Mouse (Mus musculus) liver, embryonic 15.5 days (tissue): ENCODE measurements around the gene Rasa3. TPM values are rescaled to one million over a fixed set of nuclear protein-coding genes. Genes with fewer than 3 reads are reported as not detected.

ENCODE experiments used
- ATAC-seq: fragments of 200-750 bp; cut with Nextera tagmentation; 2 replicates; pipeline ENCODE4 v1.8.0; 2017; ENCODE audit warnings: moderate number of reproducible peaks, mild to moderate bottlenecking, moderate library complexity; ENCODE audit not compliant: insufficient read depth
- H3K27ac ChIP-seq: fragments of 300-500 bp; sonication (generic); replicated peaks from 2 replicates; pipeline ENCODE4 v1.5.1; 2015; ENCODE audit warnings: mild to moderate bottlenecking, inconsistent platforms
- H3K27me3 ChIP-seq: fragments of 300-500 bp; sonication (generic); 2 replicates; pipeline ENCODE4 v1.6.1; 2015; ENCODE audit warnings: mild to moderate bottlenecking, inconsistent platforms
- H3K36me3 ChIP-seq: fragments of 300-500 bp; sonication (generic); replicated peaks from 2 replicates; pipeline ENCODE4 v1.6.1; 2015; ENCODE audit warnings: moderate library complexity, mild to moderate bottlenecking, inconsistent platforms
- H3K4me1 ChIP-seq: fragments of 300-500 bp; sonication (generic); replicated peaks from 2 replicates; pipeline ENCODE4 v1.6.1; 2015; ENCODE audit warnings: inconsistent platforms
- H3K4me2 ChIP-seq: fragments of 300-500 bp; sonication (generic); 2 replicates; pipeline ENCODE4 v1.6.1; 2015; ENCODE audit warnings: moderate library complexity, mild to moderate bottlenecking, inconsistent platforms
- H3K4me3 ChIP-seq: fragments of 300-500 bp; sonication (generic); replicated peaks from 2 replicates; pipeline ENCODE4 v1.5.1; 2015; ENCODE audit warnings: mild to moderate bottlenecking, inconsistent platforms
- H3K9ac ChIP-seq: fragments of 300-500 bp; sonication (generic); 2 replicates; pipeline ENCODE4 v1.6.1; 2015; ENCODE audit warnings: moderate library complexity, mild to moderate bottlenecking, inconsistent platforms
- H3K9me3 ChIP-seq: fragments of 300-500 bp; sonication (generic); replicated peaks from 2 replicates; pipeline ENCODE4 v1.6.1; 2016; ENCODE audit warnings: inconsistent platforms
- WGBS: fragments of 180-500 bp; shearing (Covaris S2); methylation state at CpG from one replicate; pipeline ENCODE4 v1.1.7; 2015; ENCODE audit warnings: mixed read lengths; ENCODE audit not compliant: insufficient replicate concordance; 5-methylcytosine and 5-hydroxymethylcytosine counted together
- polyA plus RNA-seq: library from polyadenylated mRNA; unstranded; fragments of >200 nt; fragmentation: Nextera tagmentation; extraction: Ambion mirVana; gene quantifications from 2 replicates; pipeline ENCODE4 v1.2.1, GENCODE M21; 2015

Rasa3 gene
- polyA plus RNA-seq, 1 experiment from 2014 or later: 16.4 TPM

GRCm38 (mm10) chr8:13614924-13615391 is 62.4 kb downstream of the Rasa3 start:
- Histone ChIP-seq H3K36me3 (peaks cover 20% of the 10 kb centered on the region), H3K9ac (no peak overlapping the region), H3K27me3 (no peaks in the 10 kb centered on the region), H3K4me2 (no peak overlapping the region), H3K9me3 (no peaks in the 10 kb centered on the region), H3K4me3 (no peak overlapping the region), H3K4me1 (no peaks in the 10 kb centered on the region), H3K27ac (no peak overlapping the region)
- WGBS: 64% methylated on average over 10 of the region's 10 CpGs
- ATAC-seq: no peak

DNA sequence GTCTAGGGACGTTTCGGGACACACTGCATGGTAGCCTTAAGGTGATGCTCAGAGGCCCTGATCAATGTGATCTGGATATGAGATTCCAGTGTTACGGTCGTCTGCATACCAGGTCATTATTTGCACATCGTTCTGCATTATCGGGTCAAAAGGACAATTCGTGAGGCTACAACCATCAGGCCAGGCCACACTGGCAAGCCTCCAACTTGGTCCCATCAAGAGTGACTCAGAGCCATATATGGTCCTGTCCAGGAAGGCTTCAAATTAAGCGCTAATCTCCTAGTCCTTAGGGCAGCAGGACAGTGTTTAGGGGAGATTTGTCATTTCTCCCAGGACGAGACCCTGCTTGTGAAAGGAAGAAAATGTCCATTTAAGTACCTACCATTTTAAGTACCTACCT is 63.3 kb downstream of the Rasa3 start:
- Histone ChIP-seq H3K4me1 (no peaks in the 10 kb centered on the region), H3K27me3 (no peaks in the 10 kb centered on the region), H3K9me3 (no peaks in the 10 kb centered on the region), H3K4me2 (no peak overlapping the region), H3K4me3 (no peak overlapping the region), H3K36me3 (peaks cover 20% of the 10 kb centered on the region), H3K27ac (no peak overlapping the region), H3K9ac (no peak overlapping the region)
- 81% methylated on average over 9 of the region's 9 CpGs for WGBS
- no peak for ATAC-seq

GRCm38 (mm10) chr8:13611702-13612101 is 65.7 kb downstream of the Rasa3 start:
- Histone ChIP-seq H3K36me3 (peaks cover 20% of the 10 kb centered on the region), H3K9me3 (no peaks in the 10 kb centered on the region), H3K4me3 (no peak overlapping the region), H3K9ac (no peak overlapping the region), H3K27me3 (no peaks in the 10 kb centered on the region), H3K4me1 (no peaks in the 10 kb centered on the region), H3K4me2 (no peak overlapping the region), H3K27ac (no peak overlapping the region)
- ATAC-seq: no peak
- 86% methylated on average over 12 of the region's 12 CpGs for WGBS

DNA sequence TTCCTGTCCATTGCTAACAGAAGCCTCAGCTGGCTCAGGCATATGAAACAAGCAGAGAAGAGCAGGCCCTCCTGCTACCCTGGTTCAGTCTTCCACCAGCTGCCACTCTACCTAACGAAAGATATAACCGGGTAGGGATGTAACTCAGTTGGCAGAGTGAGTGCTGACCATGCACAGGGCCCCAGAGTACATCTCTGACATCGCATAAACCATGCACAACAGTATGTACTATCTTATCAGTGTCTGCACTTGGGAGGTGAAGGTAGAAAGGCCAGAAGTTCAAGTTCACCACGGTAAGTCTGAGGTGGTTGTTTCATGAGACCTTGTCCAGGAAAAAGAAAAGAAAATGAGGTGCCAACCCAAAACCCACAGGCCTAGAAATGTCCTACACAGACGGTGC is 67.4 kb downstream of the Rasa3 start:
- 32% methylated on average over 5 of the region's 5 CpGs for WGBS
- no peak for ATAC-seq
- Histone ChIP-seq H3K9me3 (no peaks in the 10 kb centered on the region), H3K36me3 (peaks cover 20% of the 10 kb centered on the region), H3K27ac (no peak overlapping the region), H3K27me3 (no peaks in the 10 kb centered on the region), H3K4me1 (peaks cover 9% of the 10 kb centered on the region), H3K4me3 (no peak overlapping the region), H3K4me2 (no peak overlapping the region), H3K9ac (no peak overlapping the region)

DNA sequence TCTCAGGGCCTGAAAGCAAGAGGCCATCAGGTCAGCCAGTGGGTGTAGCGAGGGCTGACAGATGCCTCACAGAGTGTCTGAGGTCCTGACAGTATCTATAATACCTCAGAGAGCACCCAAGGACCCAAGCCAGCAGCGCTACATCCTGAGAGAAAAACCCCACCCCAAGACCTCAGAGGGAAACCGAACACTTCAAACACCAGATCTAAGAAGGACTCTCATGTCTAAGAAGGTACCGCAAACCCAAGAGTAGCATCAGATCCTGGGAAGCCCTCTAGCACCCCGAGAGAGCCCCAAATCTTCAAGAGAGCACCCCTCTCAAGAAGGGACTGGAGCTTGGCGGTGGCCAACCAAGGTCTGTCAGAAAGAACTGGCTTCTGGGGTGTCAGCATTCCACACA is 68.5 kb downstream of the Rasa3 start:
- no peak for ATAC-seq
- Histone ChIP-seq H3K4me2 (no peak overlapping the region), H3K4me3 (no peak overlapping the region), H3K27me3 (no peaks in the 10 kb centered on the region), H3K9ac (no peak overlapping the region), H3K4me1 (peaks cover 9% of the 10 kb centered on the region), H3K27ac (no peak overlapping the region), H3K9me3 (no peaks in the 10 kb centered on the region), H3K36me3 (peaks cover 20% of the 10 kb centered on the region)
- 67% methylated on average over 6 of the region's 6 CpGs for WGBS

DNA sequence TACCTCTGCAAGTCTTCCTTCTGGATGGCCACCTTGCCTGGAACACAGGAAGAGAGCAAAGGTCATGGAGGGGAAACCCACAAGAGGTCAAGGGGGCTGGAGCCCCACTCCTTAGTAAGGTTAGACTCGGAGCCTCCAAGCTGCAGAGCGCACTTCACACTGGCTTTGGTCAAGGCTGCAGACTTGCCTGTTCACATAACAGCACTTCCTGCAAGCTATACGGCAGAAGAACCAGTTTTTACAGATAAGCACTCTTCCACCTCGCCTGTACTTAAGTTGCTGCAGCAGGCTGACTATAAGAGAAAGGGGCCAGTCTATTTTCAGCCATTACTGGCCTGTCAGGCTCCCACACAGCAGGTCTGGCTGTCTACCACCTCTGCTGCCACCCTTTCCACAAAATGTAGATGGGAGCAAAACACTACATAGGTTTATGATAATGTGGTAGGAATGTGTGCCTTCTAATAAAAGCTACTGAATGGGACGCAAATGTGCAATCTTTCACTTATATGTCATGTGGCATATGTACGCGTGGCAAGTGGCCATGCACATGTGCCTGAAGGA is 71.4 kb downstream of the Rasa3 start:
- H3K9ac ChIP-seq: no peak overlapping the region
- ATAC-seq: no peak

GRCm38 (mm10) chr8:13602621-13603020 is 74.8 kb downstream of the Rasa3 start:
- 59% methylated on average over 8 of the region's 8 CpGs for WGBS
- H3K4me2 ChIP-seq: no peak overlapping the region
- H3K27me3 ChIP-seq: no peaks in the 10 kb centered on the region
- H3K4me1 ChIP-seq: peaks cover 27% of the 10 kb centered on the region
- no peaks in the 10 kb centered on the region for H3K9me3 ChIP-seq
- no peak overlapping the region for H3K4me3 ChIP-seq
- no peak overlapping the region for H3K9ac ChIP-seq
- ATAC-seq: no peak
- no peak overlapping the region for H3K27ac ChIP-seq
- no peaks in the 10 kb centered on the region for H3K36me3 ChIP-seq

More for the DNA sequence above, 71.4 kb downstream of the Rasa3 start:
- H3K4me1 ChIP-seq: peaks cover 14% of the 10 kb centered on the region
- no peaks in the 10 kb centered on the region for H3K36me3 ChIP-seq
- 43% methylated on average over 7 of the region's 7 CpGs for WGBS
- no peaks in the 10 kb centered on the region for H3K9me3 ChIP-seq
- no peak overlapping the region for H3K4me3 ChIP-seq
- no peak overlapping the region for H3K27ac ChIP-seq
- no peak overlapping the region for H3K4me2 ChIP-seq
- H3K27me3 ChIP-seq: no peaks in the 10 kb centered on the region

DNA sequence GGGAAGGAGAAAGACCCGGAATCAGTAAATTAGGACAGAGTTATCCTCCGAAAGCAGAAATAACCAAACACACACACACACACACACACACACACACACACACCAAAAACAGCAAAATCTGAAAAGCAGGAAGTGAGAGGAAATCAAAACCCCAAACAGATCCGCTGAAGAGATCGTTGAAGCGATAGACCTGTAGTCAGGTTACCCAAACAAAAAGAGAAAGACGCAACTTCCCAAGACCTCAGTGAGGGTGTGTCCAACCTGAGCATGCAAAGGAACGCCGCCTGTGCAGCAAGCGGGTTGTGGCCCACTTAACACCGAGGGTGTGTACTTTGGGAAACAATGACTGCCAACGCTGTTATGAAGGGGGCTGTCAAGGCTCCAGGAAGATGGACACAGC is 76.2 kb downstream of the Rasa3 start:
- no peak overlapping the region for H3K4me3 ChIP-seq
- H3K27ac ChIP-seq: no peak overlapping the region
- no peak overlapping the region for H3K4me2 ChIP-seq
- WGBS: 33% methylated on average over 11 of the region's 11 CpGs
- 0 out of 2 replicates have a peak, but pooled peaks cover 5% of the 10 kb centered on the region for H3K36me3 ChIP-seq
- H3K9me3 ChIP-seq: no peaks in the 10 kb centered on the region
- H3K9ac ChIP-seq: no peak overlapping the region
- H3K4me1 ChIP-seq: peaks cover 25% of the 10 kb centered on the region
- ATAC-seq: no peak
- H3K27me3 ChIP-seq: no peaks in the 10 kb centered on the region

- peak overlapping the region; percentile 33 for H3K27ac ChIP-seq
- H3K4me2 ChIP-seq: peak overlapping the region; percentile 25; the same call in 1 of the 2 replicates
- 37% methylated on average over 10 of the region's 10 CpGs for WGBS
- H3K9me3 ChIP-seq: no peaks in the 10 kb centered on the region
- peaks cover 21% of the 10 kb centered on the region for H3K4me1 ChIP-seq
- ATAC-seq: no peak
- 0 out of 2 replicates have a peak, but pooled peaks cover 6% of the 10 kb centered on the region for H3K36me3 ChIP-seq
- H3K4me3 ChIP-seq: no peak overlapping the region
- no peaks in the 10 kb centered on the region for H3K27me3 ChIP-seq
- H3K9ac ChIP-seq: no peak overlapping the region
Observed at GRCm38 (mm10) chr8:13600716-13601115, 76.7 kb downstream of the Rasa3 start.

DNA sequence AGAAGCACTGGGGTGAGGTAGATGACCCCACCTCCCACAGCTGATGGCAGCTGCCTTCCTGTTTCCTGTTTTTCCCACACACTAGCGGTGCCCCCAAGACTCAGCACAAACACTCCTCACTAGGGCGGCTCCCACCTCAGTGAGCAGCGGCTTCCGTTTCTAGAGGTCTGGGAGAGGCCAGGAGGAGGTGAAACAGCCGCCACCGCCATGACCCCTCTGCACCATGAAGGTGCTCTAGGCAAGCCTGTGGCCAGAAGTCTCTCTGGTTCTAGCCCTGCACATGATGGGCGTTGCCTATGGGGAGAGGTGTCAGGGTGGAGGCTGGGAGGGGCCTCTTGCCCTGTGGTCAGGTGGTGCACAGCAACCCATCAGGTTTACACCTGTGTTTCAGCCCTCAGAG is 77.2 kb downstream of the Rasa3 start:
- H3K27me3 ChIP-seq: no peaks in the 10 kb centered on the region
- no peaks in the 10 kb centered on the region for H3K9me3 ChIP-seq
- H3K4me1 ChIP-seq: peaks cover 18% of the 10 kb centered on the region
- H3K9ac ChIP-seq: no peak overlapping the region
- H3K4me3 ChIP-seq: no peak overlapping the region
- H3K36me3 ChIP-seq: 0 out of 2 replicates have a peak, but pooled peaks cover 6% of the 10 kb centered on the region
- peak overlapping the region; percentile 33 for H3K27ac ChIP-seq
- peak; percentile 40 for ATAC-seq
- H3K4me2 ChIP-seq: peak overlapping the region; percentile 25
- 13% methylated on average over 7 of the region's 7 CpGs for WGBS

- WGBS: 60% methylated on average over 6 of the region's 6 CpGs
- H3K4me1 ChIP-seq: peaks cover 27% of the 10 kb centered on the region
- H3K9me3 ChIP-seq: no peaks in the 10 kb centered on the region
- no peak overlapping the region for H3K4me3 ChIP-seq
- no peaks in the 10 kb centered on the region for H3K27me3 ChIP-seq
- H3K27ac ChIP-seq: no peak overlapping the region
- no peak overlapping the region for H3K4me2 ChIP-seq
- ATAC-seq: no peak
- 0 out of 2 replicates have a peak, but pooled peaks cover 6% of the 10 kb centered on the region for H3K36me3 ChIP-seq
- no peak overlapping the region for H3K9ac ChIP-seq
Observed at GRCm38 (mm10) chr8:13597777-13598176, 79.6 kb downstream of the Rasa3 start.

- Histone ChIP-seq H3K9me3 (no peaks in the 10 kb centered on the region), H3K4me3 (no peak overlapping the region), H3K27me3 (no peaks in the 10 kb centered on the region), H3K27ac (no peak overlapping the region), H3K9ac (no peak overlapping the region), H3K4me2 (no peak overlapping the region), H3K4me1 (peaks cover 22% of the 10 kb centered on the region), H3K36me3 (0 out of 2 replicates have a peak, but pooled peaks cover 6% of the 10 kb centered on the region)
- ATAC-seq: no peak
- WGBS: 75% methylated on average over 6 of the region's 6 CpGs
Observed at GRCm38 (mm10) chr8:13595861-13596260, 81.5 kb downstream of the Rasa3 start.
